Mouse (Mus musculus) thymus, postnatal 4 days (tissue): ENCODE measurements at regions not wholly inside any gene's neighbourhood (a gene's known extent, or its start where the extent isn't known, plus 50 kb on each side); places are given as distances from the start of the nearest gene placed in this dataset.

Experiments
- DNase-seq: peaks from one replicate; pipeline ENCODE4 v3.0.0; 2021

DNA sequence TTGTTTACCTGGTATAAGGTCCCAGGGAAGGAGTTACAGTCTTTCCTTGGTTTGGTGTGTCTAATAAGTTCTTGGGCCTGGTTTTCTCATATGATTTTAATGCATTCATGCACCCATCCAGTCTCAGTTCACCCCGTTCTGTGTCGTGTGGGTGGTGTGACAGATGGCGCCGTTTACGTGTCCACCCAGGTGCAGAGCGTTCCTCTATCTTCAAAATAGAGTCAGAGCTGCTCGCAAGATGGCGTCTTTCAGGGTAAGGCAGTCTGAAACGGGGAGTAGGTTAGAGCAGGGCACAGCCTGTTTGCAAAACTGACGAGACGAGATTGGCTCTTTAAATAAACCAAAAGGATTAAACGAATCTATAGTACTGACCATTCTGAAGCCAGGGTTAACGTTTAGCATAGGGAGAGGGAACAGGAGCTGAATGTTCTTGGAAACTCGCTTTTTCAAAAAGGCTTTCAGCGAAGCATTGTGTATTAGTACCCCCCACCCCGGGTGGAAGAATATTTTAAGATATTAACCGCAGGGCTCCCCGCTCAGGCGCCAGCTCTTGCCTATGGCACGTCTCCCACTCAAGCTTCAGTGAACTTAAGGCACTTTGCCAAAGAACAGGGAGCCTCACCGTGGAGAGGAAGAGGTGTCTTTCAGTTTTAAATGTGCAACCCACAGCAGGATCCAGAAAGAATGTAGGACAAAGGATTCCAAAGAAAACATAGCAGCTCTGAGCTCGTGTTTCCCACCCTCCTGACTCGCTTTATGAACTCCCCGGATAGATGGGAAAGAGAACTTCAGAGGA lies 241.7 kb upstream of the Pfn2 start:
- DNase-seq = no peak

DNA sequence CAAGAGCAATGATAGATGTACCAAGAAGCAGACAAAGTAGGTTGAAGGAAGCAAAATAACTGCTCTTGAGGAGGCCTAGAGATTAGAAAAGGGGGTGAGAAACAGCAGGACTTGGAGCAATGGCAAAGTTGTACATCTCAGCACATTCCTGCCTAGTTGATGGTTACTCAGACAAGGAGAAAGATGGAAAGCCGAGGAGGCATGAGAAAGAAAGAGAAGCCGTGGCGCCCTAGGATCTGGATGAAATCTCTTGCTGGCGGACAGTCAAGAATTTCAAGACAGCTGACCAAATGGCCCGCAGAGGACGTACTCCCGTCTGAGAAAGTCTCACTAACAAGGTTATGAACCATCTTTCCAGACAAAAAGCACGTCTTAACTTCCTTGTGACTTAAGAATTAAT lies 242.5 kb upstream of the Pfn2 start:
- DNase-seq = no peak

DNA sequence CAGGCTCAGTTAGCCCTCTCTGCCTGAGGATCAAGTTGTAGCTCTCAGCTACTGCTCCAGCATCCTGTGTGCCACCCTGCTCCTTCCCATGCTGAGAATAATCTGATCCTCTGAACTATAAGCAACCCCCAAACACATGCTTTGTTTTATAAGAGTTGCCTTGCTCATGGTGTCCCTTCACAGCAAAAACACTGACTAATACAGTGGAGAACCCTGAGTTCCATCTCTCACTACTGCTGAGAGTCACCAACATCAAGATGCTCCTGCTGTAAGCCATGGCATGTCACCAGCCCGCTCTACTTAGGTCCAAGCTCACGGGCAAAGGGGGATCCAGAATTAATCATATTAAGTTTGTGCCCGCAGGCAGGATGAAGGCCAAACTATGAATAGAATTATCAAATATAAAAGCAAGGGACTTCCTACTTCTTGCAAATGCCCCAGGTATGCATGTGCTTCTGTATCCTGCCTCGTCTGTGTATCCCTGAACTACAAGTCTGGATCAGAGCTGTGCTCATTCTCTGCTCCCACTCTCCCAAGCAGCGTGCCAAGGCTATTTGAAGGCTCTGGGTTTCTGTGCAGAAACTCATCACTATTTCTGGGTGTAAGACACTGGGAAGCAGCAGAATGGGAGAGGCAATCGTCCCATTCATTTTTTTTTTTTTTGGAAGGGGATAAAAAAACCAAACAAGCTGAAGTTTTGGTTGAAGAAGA lies 243.7 kb upstream of the Pfn2 start:
- no peak for DNase-seq

DNA sequence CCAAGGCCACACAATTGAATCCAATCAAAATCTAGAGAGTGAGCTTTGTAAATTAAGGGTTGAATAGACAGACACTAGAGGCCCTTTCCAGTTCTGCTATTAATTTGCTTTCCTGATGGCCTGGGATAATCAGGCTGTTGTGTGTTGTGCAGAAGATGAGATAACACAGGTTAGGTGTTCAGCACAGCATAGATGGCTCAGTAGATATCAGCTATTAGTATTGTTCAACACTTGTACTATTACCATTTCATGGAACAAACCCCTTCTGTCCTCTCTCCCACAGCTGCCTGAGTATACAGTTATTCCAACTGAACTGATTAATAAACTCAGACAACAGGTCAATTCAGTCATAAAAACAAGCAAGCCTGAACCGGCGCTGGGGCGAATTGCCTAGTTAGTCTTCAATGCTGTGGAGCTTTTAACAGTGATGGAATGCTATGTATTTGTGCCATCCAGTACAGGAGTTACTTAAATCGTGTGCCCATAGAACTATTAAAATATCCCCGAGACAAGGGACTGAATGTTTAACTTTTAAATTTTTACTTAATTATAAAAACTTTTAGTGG lies 263.1 kb upstream of the Pfn2 start:
- DNase-seq = no peak

DNA sequence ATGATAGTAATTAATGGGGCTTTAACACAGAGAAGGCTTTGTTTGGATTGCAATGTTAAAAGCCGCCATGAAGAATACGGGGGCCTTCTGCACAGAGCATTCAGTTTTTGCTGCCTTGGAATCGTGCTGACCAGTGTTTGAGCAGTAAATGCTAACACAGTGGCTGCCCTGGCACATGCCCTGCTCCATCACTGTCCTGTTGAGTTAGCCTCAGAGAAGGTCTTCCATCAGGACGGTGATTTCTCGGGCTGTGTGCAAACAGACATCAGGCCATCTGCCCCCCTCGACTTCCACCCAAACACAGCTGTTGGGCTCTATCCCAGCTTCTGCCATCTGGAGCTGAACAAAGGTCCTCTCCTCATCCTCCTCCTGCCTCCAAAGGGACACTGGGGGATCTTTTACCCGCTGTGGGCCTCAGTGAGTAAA lies 264.6 kb upstream of the Pfn2 start:
- DNase-seq = no peak

DNA sequence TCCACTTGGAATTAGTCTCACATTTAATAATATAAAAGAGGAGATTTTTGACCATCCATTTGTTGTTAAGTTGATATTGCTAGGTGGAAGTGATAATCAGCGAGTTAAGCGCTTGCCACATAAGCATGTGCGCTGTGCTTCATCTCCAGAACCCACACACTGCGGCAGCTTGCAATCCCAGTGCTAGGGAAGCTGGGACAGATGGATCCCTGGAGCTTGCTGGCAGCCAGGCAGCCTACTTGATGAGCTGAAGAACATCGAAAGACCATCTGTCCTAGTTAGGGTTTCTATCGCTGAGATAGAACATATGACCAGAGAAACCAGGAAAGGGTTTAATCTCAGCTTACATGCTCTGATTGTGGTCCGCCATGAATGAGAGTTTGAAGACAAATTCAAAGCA lies 266.1 kb upstream of the Pfn2 start:
- DNase-seq = no peak

DNA sequence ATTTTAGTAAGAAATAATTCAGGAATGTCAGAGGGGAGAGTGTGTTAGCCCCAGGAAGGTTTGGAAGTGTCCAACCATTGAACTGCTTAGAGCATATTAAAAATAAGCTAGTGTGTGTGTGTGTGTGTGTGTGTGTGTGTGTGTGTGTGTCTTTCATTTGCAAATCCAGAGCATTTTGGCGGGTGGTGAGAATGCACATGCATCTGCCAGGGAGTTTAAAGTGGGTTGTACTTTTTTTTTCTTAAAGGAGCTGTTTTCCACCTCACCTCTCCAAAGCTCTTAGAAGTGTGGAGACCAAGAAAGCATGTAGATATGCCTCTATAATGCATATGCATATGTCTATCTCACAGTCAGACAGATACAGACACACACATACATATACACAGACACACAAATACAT lies 267.6 kb upstream of the Pfn2 start:
- no peak for DNase-seq

DNA sequence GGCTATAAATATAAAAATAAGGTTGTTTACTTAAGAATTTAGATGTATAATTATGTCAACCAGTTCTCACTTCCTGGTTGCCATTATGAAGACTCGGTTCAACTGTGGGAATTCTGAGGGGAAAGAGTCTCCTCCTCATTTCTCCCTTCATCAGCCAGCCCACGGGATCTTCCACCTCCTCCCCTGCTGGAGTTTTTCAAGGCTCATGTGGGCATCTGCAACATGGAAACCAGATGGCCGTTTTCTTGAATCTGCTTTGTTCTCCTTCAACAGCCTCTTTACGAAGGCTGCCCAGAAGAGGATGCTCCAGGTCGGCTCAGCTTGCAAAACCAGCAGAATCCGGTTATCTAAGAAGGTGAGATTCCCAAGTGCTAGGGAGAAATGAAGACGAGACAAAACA lies 269.0 kb upstream of the Pfn2 start:
- DNase-seq = no peak

DNA sequence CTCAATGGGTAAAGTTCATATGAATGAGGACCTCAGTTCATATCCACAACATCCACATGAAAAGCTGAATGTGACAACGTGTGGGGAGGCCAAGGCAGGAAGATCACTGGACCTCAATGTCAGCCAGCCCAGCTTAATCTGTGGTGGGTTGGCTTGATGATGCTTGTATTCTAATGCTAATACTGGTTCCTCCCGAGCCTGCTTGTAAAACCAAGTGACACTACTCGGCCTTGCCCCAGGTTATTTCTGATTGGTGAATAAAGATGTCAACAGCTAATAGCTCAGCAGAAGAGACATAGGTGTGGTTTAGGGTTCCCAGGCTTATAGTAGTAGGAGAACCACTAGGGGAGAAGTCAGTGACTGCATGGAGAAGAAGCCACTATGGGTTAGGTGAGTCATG lies 272.2 kb upstream of the Pfn2 start:
- DNase-seq = no peak

DNA sequence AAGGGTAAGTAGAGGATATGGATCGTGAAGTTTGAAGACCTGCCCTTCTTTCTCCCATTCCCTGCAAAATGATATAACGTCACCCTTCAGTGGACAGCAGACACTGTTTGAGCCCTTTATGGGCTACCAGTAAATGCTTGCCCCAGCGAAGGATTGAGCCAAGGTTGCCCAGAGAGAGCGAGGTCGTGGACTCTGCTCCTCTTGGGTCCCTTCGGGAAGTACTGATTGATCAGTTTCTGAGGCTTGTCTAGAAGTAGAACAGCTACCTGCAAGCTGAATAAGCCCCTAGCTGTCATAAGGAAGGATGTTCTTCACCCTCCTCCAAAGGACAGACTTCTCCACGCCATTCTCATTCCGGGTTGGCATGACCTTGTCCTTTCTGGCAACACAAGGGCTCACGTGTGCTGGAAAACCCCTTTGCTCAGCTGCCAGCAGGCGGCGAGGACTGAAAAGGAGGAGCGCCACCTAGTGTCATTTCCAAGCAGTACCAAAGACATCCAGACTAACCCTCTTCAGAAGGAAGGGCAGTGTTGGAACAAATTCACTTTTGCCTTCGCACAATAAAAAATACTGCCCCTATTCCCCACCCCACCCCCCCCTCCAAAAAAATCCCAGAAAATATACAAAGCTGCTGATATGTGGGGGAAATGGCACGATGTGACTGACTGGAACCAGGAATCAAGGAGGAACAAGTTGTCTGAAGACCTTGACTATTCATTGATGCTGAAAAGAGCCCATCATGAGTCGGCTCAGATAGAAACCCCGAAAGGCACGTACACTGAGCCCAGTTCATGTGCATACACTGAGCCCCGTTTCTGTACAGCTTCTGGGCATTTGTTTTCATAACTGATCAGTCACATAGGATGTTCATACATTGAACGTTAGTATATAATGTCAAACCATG lies 274.8 kb upstream of the Pfn2 start:
- peak; percentile 71 for DNase-seq

DNA sequence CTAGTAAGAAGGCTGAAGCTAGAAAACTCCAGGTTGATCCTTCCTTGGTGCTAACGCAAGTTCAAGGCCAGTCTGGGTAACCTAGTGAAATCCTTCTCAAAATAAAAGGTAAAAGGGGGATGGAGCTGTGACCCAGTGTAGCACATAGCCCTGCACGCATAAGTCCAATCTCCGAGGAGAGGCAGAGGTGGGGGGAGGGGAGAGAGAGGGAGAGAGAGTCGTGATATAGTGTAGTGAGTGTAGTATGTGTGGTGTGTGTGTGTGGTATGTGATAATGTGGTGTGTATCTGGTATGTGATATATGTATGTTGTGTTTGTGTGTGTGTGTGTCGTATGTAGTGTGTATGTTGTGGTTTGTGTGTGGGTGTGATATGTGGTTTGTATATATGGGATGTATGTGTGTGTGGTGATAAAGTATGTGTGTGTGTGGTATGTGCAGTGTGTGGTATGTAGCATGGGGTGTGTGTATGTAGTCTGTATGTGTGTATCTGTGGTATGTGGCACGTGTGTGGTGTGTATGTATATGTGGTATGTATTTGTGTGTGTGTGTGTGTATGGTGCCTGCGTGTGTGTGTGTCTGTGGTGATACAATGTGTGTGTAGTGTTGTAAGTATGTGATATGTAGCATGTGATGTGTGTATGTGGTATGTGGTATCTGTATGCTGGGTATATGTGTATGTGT lies 275.7 kb upstream of the Pfn2 start:
- no peak for DNase-seq

DNA sequence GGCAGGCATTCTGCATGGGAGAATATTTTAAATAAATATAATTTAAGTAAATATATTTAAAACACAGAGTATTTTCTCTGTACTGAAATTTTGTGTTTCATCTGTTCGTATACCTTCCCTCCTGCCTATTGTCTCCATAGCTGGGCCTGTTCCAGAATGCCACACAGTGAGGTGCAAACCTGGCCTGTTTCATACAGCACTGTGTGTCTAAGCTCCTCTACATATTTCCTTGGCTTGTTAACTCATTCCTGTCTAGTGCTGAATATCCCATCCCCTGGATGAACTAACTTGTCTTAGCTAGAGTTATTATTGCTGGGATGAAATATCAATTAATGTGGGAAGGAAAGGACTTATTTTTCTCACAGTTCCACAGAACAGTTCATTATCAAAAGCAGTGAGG lies 277.0 kb upstream of the Pfn2 start:
- no peak for DNase-seq

DNA sequence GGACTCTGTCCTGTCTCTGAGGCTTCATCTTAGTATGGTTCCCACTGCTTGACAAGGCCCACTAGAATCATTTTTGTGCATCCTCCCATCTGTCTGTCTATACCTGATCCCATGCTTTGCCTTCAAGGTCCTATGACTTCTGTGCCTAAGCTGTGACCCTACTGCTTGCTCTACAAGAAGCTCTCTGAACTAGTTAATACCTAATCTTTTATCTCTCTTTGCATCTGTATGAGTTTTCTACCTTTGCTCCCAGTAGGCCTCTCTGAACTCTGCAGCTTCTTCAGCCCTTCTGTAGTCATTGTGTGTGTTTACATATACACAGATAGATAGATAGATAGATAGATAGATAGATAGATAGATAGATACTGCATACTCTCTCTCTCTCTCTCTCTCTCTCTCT lies 279.1 kb upstream of the Pfn2 start:
- DNase-seq = no peak

DNA sequence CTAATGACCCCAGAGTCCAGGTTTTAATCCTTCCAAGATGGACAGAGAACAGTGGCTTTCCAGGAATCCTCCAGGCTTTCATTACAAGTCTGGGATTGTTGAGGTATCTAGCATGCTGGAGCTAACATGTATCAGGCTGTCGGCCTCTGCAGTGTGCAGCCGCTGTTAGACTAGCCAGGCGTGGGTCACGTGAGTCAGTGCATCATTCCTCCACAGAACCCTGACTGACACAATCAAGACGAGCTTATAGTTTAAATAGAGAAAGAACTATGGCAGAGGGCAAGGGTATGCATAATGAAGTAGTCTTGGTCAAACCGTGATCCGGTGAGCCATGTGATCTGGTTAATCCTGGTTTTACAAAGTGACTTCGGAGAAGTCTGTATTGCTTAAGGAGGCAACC lies 280.2 kb upstream of the Pfn2 start:
- DNase-seq = no peak

DNA sequence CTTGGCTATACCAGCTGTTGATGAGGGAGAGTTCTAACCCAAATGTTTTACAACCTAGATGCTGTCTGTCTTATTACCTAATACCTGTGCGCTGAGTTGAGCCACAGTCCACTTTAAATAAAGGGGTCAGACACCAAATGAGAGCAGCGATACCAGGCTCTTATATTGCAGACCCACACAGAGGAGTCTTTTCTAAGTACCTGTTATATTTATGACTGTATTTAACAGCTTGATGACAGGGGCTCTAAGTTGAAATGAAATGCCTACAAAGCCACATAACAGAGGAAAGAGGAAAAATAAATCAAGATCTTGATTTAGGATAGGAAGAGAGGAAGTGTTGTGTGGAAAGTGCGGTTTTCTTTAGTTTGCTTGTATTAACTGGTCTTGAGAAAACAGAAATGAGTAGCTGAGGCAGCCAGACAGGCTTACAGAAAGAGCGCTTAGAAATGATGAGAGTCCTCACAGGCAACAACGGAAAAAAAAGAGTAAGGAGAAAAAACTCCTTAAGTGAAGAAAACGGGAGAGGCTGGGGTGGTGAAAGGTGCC lies 281.6 kb upstream of the Pfn2 start:
- DNase-seq = no peak

DNA sequence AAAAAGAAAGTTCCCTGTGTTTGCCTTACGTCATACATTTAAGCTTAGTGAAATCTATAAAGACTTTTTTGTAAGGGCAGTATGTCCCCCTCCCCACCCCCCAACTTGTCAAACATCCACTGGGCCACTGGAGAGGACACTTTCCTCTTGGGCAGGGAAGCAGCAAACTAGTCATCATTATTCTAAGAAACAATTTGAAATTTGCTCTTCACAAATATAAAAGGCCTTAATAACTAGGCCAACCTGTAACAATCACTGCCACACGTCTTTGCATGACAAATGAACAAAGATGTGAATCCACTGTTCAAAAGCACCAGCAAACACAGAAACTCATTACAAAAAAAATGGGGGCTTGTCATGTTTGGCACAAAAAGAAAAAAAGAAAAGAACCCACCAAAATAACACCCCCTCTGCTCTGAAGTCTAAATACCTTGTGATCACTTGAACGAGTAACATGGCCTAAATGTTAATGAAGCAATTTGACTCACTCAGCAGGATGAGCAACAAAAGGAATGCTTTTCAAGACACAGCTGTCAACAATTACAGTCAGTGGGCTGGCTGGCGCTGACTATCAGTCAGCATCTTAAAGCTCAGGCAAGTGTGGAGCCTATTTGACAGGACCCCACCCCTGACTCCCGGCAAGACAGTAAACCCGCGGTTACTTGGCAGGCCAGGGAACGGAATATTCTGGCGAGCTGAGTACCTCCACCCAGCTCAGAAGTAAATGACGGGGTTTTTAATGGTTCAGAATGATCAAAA lies 278.7 kb upstream of the Tsc22d2 start:
- no peak for DNase-seq

DNA sequence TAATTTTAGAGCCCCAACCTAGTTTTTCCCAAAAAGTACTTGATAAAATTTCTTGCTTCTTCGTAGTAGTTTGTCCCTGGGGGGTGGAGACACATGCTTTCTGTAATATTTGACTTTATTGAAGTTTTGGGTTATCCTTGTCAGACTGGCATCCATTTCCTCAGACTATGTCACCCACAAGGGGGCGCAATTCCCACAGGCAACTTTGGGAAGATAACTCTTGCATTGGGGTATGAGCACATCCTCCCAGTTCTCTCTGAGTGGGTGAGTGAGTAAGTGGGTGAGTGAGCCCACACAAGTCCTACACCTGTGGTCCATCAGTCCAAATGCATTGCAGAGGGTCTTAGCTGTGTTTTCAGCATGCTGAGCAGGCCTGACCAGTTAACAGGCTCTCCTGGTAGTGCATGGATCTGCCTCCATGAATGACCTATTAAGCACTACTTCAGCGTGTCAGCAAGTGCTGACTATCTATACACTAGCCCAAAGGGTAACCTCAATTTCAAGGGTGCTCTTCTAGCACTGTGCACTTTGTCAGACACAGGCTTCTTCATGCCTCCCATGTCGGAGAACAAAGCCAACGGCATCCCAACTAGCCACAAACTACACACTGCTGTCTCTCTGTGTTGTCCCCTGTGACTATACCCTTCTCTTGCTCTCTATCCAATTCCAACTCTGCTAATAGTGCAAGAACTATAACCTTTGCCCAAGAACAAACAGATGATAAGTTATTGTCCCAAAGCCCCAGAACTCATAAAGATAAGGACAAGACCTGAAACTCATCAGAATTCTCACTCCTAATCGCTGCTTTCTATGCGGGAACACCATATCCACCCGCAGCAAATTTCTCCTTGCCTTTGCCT lies 275.6 kb upstream of the Tsc22d2 start:
- peak; percentile 60 for DNase-seq

DNA sequence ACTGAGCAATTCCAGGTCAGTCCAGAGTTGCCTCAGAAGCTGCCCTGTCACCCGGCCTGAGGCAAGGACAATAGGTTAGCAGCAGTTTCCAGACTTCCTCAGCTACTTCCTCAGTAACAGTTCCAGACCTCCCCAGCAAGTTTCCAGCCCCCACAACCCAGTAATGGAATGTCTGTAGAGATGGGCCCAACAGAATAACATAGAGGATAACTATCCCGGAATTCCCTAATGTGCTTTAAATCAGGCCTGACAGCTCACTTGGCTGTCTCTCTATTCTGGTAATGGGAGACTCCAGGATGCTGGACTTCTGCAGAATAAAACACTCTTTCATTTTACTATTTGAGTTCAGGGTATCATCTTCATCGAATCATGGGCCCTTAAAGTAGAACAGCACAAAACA lies 268.4 kb upstream of the Tsc22d2 start:
- no peak for DNase-seq

DNA sequence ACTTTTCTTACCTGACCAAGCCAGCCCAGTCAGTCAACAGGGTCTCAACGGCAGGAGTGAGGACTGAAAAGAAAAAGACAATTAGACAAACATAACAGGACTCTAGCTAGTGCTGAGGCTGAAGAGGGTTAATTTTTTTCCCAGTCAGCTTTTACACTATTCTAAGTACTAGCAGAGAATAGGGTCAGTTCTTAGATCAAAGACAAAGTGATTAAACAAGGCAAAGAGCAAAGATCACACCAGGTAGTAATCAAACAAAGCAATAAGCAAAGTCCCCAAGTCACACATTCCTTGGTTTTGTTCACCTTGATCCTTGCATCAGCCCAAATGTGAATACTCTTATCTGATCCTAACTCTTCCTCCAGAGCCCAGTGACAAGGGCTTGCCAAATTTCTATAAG lies 267.8 kb upstream of the Tsc22d2 start:
- no peak for DNase-seq

DNA sequence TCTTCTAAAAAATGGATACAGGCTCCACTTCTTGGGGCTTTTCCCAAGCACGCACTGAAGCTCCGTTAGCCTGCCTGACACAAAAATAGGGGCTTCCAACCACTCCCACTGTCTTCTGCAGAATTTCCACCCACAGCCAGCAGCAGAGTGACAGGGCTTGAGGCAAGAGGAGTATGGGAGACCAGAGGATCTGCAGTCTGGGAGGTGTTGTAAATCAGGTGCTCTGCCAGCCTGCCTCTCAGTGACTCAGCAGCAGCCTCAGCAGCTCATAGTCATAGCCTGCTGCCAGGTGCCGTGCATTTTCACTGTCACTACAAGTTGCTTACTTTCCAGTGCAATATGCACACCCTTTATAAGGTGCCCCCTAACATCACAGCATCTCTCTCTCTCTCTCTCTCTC lies 261.4 kb upstream of the Tsc22d2 start:
- DNase-seq = no peak
